Mouse (Mus musculus) bone marrow, adult 2 months (tissue): ENCODE measurements around the gene Pmel.

Source experiments
- CTCF ChIP-seq: fragments of 200-500 bp; IDR thresholded peaks from 2 replicates; pipeline ENCODE4 v1.5.1; 2011; ENCODE audit warnings: low read length, control low read depth; ENCODE audit not compliant: control insufficient read depth, insufficient read depth
- POLR2A ChIP-seq: fragments of 200-500 bp; IDR thresholded peaks from 2 replicates; pipeline ENCODE4 v1.6.1; 2011; ENCODE audit warnings: low read depth, mild to moderate bottlenecking, control low read depth, low read length, borderline replicate concordance; ENCODE audit not compliant: control insufficient read depth

GRCm38 (mm10) chr10:128700712-128701111 lies 3.3 kb upstream of the Pmel start:
- no peak for TF ChIP-seq CTCF
- TF ChIP-seq POLR2A: no peak
